Mouse (Mus musculus) limb, embryonic 14.5 days (tissue): ENCODE measurements at regions not wholly inside any gene's neighbourhood (a gene's known extent, or its start where the extent isn't known, plus 50 kb on each side); places are given as distances from the start of the nearest gene placed in this dataset.
"Not testable (repeated sequence)": the region's sequence is repeated elsewhere in the genome, so short reads cannot be mapped to it uniquely, and the experiment has no call there.

Source experiments
- ATAC-seq: fragments of 200-750 bp; cut with Nextera tagmentation; 2 replicates; pipeline ENCODE4 v1.8.0; 2017; ENCODE audit warnings: low read depth, moderate number of reproducible peaks, moderate TSS enrichment; ENCODE audit not compliant: low FRiP score
- DNase-seq: peaks from one replicate; pipeline ENCODE4 v3.0.0-alpha.2; 2015; ENCODE audit warnings: low spot score
- H3K27ac ChIP-seq: fragments of 300-500 bp; sonication (generic); replicated peaks from 2 replicates; pipeline ENCODE4 v1.5.1; 2014; ENCODE audit warnings: low read depth, mild to moderate bottlenecking, low read length, moderate library complexity, mixed read lengths
- H3K27me3 ChIP-seq: fragments of 300-500 bp; sonication (generic); 2 replicates; pipeline ENCODE4 v1.6.1; 2014; ENCODE audit warnings: low read length, mixed read lengths; ENCODE audit not compliant: control insufficient read depth, insufficient read depth
- H3K36me3 ChIP-seq: fragments of 300-500 bp; sonication (generic); 2 replicates; pipeline ENCODE4 v1.6.1; 2014; ENCODE audit warnings: mild to moderate bottlenecking, low read length, moderate library complexity, mixed read lengths; ENCODE audit not compliant: control insufficient read depth, insufficient read depth
- H3K4me1 ChIP-seq: fragments of 300-500 bp; sonication (generic); 2 replicates; pipeline ENCODE4 v1.6.1; 2014; ENCODE audit warnings: antibody characterized with exemption, low read length, mixed read lengths; ENCODE audit not compliant: control insufficient read depth, insufficient read depth
- H3K4me2 ChIP-seq: fragments of 300-500 bp; sonication (generic); replicated peaks from 2 replicates; pipeline ENCODE4 v1.6.1; 2014; ENCODE audit warnings: low read depth, mild to moderate bottlenecking, low read length, moderate library complexity; ENCODE audit not compliant: severe bottlenecking
- H3K4me3 ChIP-seq: fragments of 300-500 bp; sonication (generic); replicated peaks from 2 replicates; pipeline ENCODE4 v1.5.1; 2014; ENCODE audit warnings: low read length
- H3K9ac ChIP-seq: fragments of 300-500 bp; sonication (generic); 2 replicates; pipeline ENCODE4 v1.6.1; 2014; ENCODE audit warnings: mild to moderate bottlenecking, low read depth, low read length, moderate library complexity; ENCODE audit not compliant: severe bottlenecking
- H3K9me3 ChIP-seq: fragments of 300-500 bp; sonication (generic); 2 replicates; pipeline ENCODE4 v1.6.1; 2016; ENCODE audit warnings: low read length; ENCODE audit not compliant: control insufficient read depth
- POLR2A ChIP-seq: fragments of 200-500 bp; IDR thresholded peaks from 2 replicates; pipeline ENCODE4 v1.8.0; 2012; ENCODE audit warnings: inconsistent platforms, mild to moderate bottlenecking, moderate library complexity, borderline replicate concordance; ENCODE audit not compliant: insufficient read depth, insufficient read length; ENCODE audit errors: extremely low read depth
- WGBS: fragments of 180-500 bp; shearing (Covaris S2); extraction: QIAGEN DNeasy Blood & Tissue Kit; methylation state at CpG from one replicate; pipeline ENCODE4 v1.1.7; 2014; 5-methylcytosine and 5-hydroxymethylcytosine counted together

- H3K9me3 ChIP-seq = no peaks in the 10 kb centered on the region
- no peak for TF ChIP-seq POLR2A
- H3K27me3 ChIP-seq = no peaks in the 10 kb centered on the region
- H3K4me3 ChIP-seq = no peak overlapping the region
- no peak for ATAC-seq
- H3K9ac ChIP-seq = no peak overlapping the region
- H3K27ac ChIP-seq = no peak overlapping the region
- no peak overlapping the region for H3K4me2 ChIP-seq
- no peaks in the 10 kb centered on the region for H3K36me3 ChIP-seq
- WGBS = 84% methylated on average over 1 of the region's 1 CpGs
- H3K4me1 ChIP-seq = no peaks in the 10 kb centered on the region
- DNase-seq = no peak
Observed at GRCm38 (mm10) chr19:35180102-35180501, 257.9 kb downstream of the Kif20b start.

GRCm38 (mm10) chr19:35205557-35206239, 283.5 kb downstream of the Kif20b start:
- DNase-seq = no peak
- Histone ChIP-seq H3K27ac (no peak overlapping the region), H3K27me3 (no peaks in the 10 kb centered on the region), H3K4me2 (no peak overlapping the region), H3K9ac (no peak overlapping the region), H3K4me1 (no peaks in the 10 kb centered on the region), H3K4me3 (no peak overlapping the region), H3K36me3 (no peaks in the 10 kb centered on the region), H3K9me3 (no peaks in the 10 kb centered on the region)
- WGBS = 77% methylated on average over 5 of the region's 5 CpGs
- no peak for ATAC-seq
- TF ChIP-seq POLR2A = no peak

DNA sequence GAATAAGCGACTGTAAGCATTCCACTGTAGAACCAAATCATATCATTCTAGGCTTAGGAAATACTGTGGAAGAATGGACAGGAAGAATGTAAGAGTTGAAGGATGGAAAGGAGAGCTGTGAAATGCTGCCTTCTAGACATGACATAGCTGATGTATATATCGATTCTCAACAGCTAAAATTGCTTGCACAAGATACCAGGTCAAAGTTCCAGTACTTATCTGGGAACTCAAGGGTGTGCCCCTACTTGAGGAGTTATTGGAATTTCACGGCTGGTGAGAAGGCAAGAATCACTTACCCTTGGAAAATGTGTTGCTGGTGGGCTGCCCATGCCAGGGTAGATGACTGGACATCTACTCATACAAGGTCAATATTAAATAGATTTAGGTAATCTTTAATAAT, 322.0 kb downstream of the Kif20b start:
- Histone ChIP-seq H3K4me1 (no peaks in the 10 kb centered on the region), H3K27ac (no peak overlapping the region), H3K36me3 (no peaks in the 10 kb centered on the region), H3K4me3 (no peak overlapping the region), H3K9me3 (no peaks in the 10 kb centered on the region), H3K4me2 (no peak overlapping the region), H3K9ac (no peak overlapping the region), H3K27me3 (no peaks in the 10 kb centered on the region)
- TF ChIP-seq POLR2A = no peak
- no peak for ATAC-seq
- no peak for DNase-seq
- WGBS = 84% methylated on average over 3 of the region's 3 CpGs

GRCm38 (mm10) chr19:35247531-35247930, 325.4 kb downstream of the Kif20b start:
- Histone ChIP-seq H3K4me1 (no peaks in the 10 kb centered on the region), H3K4me3 (no peak overlapping the region), H3K36me3 (no peaks in the 10 kb centered on the region), H3K27ac (no peak overlapping the region), H3K27me3 (no peaks in the 10 kb centered on the region), H3K9me3 (no peaks in the 10 kb centered on the region), H3K4me2 (no peak overlapping the region), H3K9ac (no peak overlapping the region)
- TF ChIP-seq POLR2A = no peak
- no peak for ATAC-seq
- DNase-seq = no peak
- WGBS = 80% methylated on average over 6 of the region's 6 CpGs

DNA sequence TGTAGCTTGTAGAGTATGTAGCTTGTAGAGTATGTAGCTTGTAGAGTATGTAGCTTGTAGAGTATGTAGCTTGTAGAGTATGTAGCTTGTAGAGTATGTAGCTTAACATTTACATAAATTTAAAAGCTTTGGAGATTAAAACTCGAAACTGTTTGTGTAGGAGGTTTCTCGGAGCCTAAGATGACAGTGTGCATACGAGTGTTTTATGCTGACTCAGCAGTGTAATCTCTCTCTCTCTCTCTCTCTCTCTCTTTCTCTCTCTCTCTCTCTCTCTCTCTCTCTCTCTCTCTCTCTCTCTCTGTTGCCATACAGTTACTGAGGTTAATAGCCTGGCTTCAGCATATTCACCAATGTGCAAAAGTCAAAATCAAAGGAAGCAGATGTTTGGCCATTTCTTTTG, 336.5 kb downstream of the Kif20b start:
- H3K4me1 ChIP-seq, H3K36me3 ChIP-seq, H3K4me3 ChIP-seq, H3K27me3 ChIP-seq, H3K9ac ChIP-seq, ATAC-seq, DNase-seq, H3K4me2 ChIP-seq, H3K27ac ChIP-seq, H3K9me3 ChIP-seq: not testable (repeated sequence)
- WGBS = 81% methylated on average over 3 of the region's 3 CpGs

DNA sequence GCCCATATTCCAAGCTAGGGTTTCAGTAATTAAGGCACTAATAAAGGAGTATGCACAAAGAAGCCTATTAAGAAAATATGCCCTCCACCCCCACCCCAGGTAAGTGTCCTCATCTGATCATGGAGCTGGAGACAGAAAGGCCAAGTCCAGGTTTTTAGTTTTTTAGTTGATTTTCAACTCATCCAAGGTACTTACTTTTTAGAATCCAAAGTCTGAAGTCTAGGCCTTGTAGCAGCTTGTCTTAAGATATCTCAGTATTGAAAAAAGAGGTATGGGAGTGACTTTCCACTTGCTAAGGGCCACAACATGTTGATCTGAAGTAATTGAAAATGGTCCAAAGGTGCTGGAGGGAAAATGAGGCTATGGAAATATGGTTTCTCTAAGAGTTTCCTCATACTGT, 340.9 kb downstream of the Kif20b start:
- no peak for TF ChIP-seq POLR2A
- Histone ChIP-seq H3K27me3 (no peaks in the 10 kb centered on the region), H3K4me1 (no peaks in the 10 kb centered on the region), H3K9ac (no peak overlapping the region), H3K4me2 (no peak overlapping the region), H3K36me3 (no peaks in the 10 kb centered on the region), H3K4me3 (no peak overlapping the region), H3K9me3 (no peaks in the 10 kb centered on the region), H3K27ac (no peak overlapping the region)
- DNase-seq (no peak), ATAC-seq (no peak)
